Mouse (Mus musculus) frontal cortex, postnatal 10 days (tissue): ENCODE data around the gene AI464131.
A peak's percentile ranks its signal among the peaks of the same experiment; 100 is the strongest.

Experiments
- DNase-seq, 2 experiments: peaks; one replicate each; pipeline ENCODE4 v3.0.0; 2022; ENCODE audit warnings: low spot score in 2 of 2, mixed read lengths in 1 of 2

AI464131 gene

DNA sequence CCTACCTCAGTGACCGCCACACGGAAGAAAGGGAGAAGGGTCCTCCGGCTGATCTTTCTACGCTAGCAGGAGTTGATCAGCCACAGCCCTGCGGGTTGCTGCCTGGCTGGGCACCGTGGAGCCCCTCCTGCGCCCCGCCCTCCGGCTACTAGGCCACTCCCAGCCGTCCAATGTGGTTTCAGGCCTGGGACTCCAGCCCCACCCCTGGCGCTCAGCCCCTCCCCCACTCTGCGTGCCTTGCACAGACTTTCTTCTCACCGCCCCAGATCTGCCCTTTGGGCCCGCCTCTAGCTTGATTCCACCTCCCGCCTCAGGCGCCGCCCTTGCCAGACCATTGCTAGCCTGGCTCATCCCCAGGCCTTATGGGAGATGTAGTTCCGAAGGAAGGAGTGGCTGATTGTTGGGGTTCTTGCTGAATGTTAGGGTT, at the start of gene AI464131:
Gene AI464131, minus strand, starts transcription at position 91 of the 427 bp plus-strand sequence.
- DNase-seq: peak; percentile 92 to 93

DNA sequence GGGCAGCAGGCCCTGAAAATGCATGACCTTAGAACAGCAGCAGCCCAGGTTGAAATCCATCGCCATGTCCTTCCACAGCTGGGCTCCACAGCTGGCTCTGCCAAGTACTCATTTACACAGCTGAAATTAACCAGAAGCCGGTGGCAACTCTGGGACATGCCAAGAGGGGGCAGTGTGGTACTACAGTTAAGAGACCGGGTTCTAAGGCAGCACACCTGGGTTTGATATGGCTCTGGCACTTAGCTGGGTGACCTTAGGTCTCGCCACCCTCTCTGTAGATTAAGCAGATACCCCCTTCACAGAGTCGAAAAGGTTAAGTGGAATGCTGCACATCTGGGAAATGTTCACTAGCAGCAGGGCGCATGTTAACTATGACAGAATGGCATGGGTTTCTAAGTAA, 49.7 kb upstream of the AI464131 start:
- DNase-seq: peak; percentile 49 to 68

DNA sequence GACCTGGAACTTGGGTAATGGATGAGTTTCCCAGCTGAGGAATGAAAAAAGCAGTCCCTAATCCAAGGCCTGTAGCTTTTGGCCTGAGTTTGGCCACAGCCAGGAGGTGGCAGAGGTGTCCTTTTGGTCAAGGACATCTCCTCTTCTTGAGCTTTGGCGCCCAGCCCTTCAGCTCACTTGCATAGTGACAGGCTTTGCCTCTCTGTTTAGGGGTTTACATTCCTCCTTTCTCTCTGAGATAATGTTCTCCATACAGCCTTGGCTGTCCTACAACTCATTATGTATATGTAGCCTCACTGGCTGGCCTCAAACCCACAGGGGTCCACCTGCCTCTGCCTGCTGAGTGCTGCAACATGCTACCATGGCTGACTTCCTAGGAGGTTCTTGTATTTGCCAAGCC, 44.2 kb upstream of the AI464131 start:
- no peak for DNase-seq

DNA sequence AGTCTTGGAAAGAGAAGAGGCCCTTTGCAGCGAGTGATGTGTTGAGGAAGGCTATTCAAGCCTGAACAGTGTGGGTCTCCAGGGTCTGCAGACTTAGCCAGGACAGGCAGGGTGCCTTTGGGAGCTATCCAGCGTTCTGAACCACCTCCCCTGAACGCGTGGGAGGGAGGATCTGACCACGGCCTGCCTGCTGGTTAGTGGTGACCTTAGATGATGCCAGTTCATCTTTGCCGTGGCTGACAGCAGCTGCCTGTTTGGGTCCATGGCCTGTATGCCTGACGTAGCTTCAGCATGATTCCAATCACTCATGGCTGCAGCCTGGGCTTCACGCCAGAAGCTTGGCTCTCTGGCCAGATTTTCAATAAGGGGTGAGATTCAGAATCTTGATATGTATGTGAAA, 43.1 kb upstream of the AI464131 start:
- no peak for DNase-seq

DNA sequence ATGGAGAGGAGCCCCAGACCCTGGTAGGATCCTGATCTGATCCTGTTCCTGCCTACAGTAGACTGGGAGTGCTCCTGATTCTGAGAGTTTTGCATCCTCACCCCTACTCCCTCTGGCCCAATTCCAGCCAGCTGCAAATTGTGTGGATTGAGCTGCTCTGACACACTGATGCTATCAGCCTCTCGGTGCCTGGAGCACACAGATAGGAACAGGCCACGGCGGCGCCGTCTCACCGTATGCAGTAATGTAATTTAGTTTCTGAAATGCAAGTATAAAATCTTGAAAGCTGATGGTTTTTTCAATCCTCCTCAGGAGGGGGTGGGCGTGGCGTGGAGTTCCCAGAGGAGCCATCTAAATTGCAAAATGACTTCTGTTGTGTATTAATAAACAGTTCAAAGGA, 39.3 kb upstream of the AI464131 start:
- no peak for DNase-seq

DNA sequence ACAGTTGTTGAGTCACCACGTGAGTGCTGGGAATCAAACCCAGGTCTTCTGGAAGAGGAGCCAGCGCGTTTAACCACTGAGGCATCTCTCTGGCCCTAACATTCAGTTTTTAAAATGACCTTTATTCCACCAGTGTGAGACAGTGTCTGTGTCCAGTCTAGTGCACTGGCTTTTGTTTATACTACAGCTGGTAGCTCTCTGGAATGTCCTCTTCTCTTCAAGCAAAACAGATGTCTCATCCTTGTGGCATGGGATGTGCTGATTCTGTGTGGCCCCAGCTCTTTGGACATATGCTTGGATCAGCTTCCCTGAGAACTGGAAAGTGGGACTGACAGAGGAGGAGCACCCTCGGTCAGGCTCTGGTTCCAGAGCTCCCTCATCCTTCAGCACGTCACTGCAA, 32.0 kb upstream of the AI464131 start:
- DNase-seq: no peak

DNA sequence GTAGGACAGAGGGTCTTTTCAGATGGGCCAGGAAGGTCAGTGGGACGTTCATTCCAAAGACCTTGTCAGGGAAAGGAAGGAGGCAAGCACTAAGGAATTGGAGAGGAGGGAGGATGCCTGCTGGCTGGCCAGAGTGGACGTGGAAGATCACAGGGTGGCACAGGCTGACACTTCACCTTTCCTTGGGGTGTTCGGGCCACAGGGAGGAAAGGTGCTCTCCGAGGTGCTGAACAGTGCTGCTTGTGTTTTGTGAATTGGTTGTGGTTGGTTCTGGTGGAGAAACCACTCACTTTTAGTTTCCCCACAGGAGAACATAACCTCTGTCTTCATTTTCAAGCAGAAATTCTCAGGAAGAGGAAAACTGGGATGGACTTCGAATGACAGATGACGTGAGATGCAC, 29.5 kb upstream of the AI464131 start:
- no peak for DNase-seq

DNA sequence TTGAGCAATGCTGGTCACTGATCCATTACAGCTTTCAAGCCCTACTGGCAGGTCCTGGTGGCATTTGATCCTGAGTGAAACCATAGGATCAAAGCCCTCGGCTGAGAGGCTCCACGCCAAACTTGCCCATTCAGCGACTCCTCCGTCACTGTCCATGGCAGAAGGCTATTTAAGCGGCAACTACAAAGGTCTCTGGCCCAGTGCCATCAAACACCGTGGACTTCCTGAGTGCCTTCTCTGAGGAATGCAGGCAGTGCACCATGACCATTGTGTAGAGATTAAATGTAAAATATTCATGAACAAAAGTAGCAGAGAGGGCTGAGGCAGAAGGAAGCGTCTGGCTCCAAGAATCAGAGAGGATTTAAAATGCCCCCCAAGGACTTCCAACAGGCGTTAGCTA, 25.1 kb upstream of the AI464131 start:
- no peak for DNase-seq

DNA sequence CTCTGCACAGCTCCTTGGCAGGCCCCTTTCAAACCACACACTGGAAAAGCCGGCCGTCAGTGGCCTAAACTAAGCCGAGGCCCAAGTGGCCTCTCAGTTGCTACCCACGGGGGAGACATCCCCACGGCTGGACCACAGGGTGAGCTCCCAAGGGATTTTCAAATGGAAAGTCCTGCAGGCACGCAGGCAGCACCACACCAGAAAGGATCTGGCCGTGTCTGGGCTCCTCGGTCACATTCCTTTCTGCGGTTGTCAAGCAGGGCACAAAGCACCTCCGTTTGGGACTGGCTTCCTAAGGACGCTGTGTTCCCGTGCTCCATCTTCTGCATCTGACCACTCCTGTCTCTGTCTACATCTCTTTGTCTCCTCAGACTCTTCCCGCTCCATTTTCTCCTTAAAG, 24.2 kb upstream of the AI464131 start:
- DNase-seq: no peak

DNA sequence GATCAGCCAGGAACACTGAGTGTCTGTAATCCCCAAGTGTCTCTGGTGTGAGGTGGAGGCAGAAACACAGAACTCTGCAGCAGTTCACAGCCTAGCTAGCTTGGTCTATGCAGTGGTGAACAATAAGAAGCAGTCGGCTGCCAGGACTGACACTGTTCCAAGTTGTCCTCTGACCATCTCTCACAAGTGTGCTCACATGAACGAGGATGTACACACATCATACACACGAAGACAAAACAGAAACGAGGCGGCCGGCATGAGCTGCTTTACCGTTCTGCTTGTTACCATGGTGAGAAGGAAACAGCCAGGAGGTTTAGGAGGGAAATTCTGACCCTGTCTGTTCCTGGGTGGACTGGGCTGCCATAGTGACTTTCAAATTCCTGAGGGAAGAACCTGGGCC, 23.7 kb upstream of the AI464131 start:
- DNase-seq: no peak

DNA sequence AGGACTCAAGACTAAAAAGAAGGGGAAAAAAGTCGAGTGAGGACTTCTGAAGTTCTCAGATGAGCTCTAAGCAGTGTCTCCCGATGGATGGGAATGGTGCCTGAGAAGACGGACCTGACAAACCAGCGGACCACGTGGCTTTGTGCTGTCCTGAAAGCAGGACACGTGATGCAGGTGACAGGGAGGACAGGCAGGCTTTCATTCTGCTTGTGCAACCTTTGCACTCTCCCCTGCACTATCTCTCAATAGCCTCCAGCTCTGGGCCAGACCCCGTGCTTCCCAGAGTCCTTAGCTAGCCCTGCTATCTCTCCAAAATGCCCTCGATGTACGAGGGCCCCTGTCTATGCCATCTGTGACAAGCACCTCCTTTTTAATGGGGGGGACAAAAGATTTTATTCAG, 22.0 kb upstream of the AI464131 start:
- no peak for DNase-seq

DNA sequence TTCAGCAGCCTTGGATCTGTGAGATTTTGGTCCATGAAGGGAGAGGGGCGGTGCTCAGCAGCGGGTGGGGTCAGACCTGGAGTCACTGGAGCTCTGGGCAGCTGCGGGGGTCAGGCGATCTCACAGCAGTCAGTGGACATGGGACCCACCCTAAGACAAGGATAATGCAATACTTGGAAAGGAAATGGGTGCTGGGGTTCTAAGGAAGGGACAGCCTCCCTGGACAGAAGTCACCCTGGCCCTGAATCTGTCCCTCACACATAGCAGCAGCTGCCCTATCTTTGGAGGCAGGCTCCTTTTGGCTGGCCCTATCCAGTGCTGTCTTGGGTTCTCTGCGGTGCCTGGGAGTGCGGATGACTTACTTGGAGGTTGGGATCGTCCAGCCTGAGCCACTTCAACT, 21.0 kb upstream of the AI464131 start:
- no peak for DNase-seq

DNA sequence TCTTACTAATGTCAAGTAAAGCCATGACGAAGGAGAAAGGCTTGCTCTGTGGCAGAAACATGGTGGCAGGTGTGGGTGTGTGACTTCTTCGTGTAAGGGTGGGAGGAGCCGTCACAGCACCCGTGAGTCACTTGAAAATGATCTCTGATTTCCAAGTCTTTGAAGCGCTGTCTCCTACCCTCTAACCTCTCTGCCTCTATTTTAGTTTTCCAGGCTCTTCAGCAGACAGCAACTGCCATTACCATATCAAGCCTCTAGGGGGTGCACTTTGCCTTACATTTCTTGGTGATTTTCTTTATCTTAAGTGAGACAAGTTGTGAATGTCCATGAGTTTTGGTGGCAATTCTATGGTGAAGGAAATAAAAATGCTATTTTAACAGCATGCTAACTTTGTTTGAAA, 19.9 kb upstream of the AI464131 start:
- no peak for DNase-seq

DNA sequence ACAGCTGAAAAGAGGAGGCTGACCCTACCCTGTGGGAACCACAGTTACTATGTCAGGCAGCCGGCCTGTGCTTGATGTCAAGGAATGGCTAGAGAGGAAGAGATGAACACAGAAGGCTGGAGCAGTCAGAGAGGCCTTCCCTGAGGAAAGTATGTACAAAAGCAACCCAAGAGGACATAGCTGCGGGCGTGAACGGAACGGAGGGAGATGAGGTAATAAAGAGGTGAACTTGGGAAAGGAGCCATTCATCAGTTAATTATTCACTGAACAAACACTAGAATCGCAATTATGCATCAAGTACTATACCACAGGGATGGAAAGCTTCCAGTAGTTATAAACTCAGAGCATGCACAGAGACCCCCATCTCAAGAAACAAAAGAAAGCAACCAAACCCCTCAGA, 19.3 kb upstream of the AI464131 start:
- DNase-seq: no peak

DNA sequence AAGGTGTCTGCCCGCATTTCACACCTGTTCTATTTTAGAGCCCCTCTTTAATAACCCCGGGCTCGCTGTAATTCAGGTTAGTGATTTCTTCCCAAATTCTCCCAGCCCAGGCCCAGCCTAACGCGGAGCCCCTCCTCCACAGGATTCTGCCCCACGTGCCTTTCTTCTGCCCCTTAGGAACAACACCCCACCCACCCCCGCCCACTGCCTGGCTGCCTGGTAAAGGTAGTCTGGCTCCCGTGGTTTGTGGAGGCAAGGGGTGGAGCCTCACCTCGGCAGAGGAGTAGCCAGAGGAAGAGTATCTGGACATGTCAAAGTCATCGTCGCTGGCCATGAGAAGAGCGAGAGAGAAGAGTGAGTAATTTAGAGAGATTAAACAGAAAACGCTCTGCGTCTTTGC, 17.8 kb upstream of the AI464131 start:
- no peak for DNase-seq

DNA sequence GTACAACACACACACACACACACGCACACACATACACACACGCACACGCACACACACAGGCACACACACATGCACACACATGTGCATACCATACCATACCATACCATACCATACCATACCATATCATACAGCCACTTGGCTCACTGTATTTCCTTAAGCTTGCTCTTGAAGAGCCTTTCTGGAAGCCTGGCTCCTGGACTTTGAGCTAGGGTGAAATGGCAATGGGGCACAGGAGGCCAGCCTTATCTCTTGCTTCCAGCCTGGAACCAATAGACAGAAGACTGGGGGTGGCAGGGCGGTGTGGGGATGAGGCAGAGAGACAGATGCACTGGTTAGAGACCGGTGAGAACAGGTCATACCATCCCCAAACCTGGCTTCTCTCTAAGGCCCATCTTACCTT, 16.3 kb upstream of the AI464131 start:
- DNase-seq: no peak

DNA sequence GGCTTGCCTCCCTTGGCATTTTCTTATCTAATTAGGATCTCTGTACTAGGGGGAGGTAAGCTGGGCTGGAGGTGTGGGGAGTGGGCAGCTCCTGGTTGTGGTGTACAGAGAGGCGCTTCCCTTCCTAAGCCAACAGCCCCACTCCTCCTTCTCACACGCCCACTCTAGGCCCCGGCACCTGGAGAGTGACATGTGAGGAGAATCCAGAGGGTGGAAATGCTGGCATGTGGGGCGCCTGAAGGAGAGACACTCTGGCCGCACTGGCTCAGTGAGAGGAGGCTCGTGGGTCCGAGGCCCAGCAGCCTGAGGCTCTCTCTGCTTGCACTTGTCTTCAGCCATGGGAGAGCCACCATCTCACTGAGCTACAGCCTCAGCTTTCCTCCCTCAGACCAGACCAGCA, 15.5 kb upstream of the AI464131 start:
- no peak for DNase-seq

DNA sequence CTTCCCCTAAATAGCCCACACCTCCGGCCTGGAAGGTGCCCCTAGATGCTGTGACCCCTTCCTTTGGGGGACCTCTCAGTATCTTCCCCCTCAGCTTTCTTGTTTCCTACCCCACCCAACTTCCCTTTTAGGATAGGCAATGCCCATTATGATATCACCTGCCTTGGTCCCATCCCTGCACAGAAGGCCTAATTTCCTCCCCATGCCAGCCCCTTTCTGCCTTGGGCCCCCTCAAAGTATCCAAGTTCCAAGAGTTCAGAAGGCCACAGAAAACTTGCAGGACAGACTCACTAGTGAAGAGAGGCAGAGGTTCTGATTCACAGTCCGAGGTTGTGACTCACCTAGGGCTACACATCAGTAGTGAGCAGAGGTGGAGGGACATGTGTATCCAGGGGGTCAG, 14.4 kb upstream of the AI464131 start, which contains the start of gene 1110017D15Rik:
Gene 1110017D15Rik, minus strand, starts transcription at position 101 of the 400 bp plus-strand sequence.
- no peak for DNase-seq

DNA sequence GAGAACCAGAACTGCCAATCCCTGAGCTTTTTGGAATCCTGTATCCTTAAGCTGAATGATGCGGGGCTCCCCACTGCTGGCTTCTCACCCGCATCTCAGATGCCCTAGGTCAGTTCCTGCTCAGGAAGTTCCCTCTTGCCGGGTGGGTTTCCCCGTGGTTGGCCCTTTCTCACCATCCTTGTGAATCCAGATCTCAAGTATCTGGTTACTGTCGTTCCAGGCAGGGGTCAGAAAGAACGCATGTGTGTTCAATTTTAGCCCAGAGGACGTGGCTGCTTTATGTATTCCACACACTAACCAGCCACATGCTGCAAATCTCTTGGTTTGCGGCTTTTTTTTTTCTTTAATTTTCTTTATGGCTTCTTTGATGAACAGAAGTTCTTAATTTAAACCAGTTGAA, 10.8 kb upstream of the AI464131 start:
- DNase-seq: no peak

DNA sequence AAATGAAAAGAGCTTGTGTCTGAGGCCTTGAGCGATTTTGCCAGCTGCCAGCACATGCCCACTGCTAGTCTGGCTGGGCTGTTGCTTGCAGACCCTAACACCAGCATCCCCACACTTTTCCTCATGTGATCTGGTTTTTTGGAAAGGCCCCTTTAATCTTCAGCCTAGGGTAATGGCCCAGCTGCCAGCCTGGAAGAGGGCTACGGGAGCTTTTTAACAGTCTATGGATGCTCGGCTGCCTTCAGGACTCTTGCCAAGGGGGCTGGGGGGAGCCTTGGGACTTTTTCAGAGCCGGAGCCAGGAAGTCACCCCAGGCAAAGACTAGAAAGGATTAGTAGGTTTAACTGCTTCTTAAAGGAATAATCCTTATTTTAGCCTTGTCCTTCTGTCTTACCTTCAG, 10.4 kb upstream of the AI464131 start:
- DNase-seq: no peak

DNA sequence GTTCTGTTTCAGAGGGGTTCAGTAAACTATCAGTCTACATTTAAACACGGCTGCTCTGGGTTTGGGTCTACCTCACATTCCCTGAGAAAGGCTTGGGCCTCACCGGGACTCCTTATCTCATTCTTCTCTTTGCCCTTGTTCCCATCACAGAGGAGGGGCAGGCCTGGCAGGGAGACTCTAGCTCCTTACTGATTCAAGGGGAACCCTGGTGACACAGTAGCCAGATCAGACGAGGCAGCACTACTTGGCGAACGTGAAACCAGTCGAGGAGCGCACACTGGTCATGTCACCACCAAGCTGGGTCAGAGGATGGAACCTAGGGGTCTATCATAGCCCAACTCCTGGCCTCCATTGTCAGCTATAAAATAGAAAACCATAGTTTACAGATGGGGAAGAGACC, 5.1 kb upstream of the AI464131 start:
- no peak for DNase-seq

DNA sequence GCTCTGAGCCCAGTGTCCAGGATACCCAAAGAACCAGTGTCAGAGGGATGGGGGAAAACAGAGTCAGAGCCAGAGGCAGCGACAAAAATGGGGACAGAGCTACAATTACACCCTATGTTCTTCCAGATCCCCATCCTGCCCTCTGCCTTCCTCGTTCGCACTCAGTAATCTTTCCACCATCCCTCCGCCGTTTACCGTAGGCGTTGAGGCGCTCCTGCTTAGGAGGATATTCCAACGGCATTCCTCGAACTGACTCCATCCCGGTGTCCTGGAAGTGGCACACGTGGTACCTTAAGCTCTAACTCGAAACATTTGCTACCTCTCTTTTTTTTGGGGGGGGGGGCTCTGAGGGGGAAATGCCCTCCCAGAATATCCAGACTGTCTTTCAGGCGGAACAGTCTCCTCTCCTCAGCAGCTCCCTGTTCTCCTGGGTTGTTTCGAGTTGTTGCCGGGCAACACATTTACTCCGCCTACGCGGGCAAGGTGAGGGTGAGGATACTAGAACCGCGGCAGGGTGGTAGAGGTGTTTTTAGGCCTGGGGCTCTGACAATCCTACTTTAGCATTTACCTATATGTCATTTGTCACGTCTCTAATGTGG, 4.5 kb upstream of the AI464131 start:
- DNase-seq: no peak

DNA sequence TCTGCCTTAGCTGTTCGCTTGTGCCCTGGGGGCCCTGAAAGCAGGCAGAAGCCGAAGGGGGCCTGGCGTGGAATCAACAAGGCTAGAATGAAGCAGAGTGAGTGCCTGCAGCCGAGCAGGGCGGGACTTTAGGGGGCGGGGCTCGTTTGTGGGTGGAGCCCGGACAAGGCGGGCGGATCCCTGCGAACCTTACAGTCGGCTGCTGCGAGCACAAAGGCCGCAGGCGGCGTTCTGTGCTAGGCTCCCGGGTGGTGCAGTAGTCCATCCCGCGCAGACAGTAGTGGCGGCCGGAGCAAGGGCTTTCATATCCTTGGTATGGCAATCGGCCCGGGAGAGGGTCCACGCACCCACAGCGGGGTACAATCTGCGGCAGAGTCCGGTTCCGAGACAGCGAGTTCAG, 4.0 kb upstream of the AI464131 start:
- peak; percentile 79 to 84 for DNase-seq

DNA sequence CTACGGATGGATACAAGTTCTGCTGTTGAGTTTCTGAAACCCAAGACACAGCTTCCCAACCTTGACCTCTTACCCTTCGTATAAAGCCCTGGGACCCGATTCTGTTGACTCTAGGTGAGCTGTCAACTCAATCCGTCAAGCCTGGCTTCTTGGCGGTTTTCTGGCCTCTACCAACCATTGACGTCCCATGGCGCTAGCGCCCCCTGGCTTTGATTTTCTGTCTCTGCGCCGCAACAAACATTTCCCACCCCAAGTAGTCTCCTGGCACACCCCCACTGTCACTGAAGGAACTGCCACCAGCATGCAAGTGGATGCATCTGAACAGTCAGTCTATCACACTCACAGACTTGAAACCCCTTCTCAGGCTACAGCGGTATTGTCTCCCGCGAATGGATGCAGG, 3.3 kb upstream of the AI464131 start:
- peak in 1 of 2 experiments; percentile 60 for DNase-seq
